Mouse (Mus musculus): ENCODE measurements around the gene Fto.

- no peak for TF ChIP-seq CTCF (IDR thresholded peaks at IDR 0.05; ENCODE audit: low read depth)
- no peak for TF ChIP-seq EP300 (IDR thresholded peaks at IDR 0.05; ENCODE audit: low read depth)
These were observed 77.2 kb downstream of the Fto start for GRCm38 (mm10) chr8:91390369-91391020.

Data from liver, embryonic 14.5 days (tissue).